Mouse (Mus musculus) 3134 (cell line): Measurements from ENCODE around the gene Lep.

Experiments
- DNase-seq: peaks from one replicate; pipeline ENCODE4 v3.0.0-alpha.2; 2011; ENCODE audit warnings: low spot score; ENCODE audit not compliant: insufficient read length; ENCODE audit errors: extremely low read depth

Gene Lep

DNA sequence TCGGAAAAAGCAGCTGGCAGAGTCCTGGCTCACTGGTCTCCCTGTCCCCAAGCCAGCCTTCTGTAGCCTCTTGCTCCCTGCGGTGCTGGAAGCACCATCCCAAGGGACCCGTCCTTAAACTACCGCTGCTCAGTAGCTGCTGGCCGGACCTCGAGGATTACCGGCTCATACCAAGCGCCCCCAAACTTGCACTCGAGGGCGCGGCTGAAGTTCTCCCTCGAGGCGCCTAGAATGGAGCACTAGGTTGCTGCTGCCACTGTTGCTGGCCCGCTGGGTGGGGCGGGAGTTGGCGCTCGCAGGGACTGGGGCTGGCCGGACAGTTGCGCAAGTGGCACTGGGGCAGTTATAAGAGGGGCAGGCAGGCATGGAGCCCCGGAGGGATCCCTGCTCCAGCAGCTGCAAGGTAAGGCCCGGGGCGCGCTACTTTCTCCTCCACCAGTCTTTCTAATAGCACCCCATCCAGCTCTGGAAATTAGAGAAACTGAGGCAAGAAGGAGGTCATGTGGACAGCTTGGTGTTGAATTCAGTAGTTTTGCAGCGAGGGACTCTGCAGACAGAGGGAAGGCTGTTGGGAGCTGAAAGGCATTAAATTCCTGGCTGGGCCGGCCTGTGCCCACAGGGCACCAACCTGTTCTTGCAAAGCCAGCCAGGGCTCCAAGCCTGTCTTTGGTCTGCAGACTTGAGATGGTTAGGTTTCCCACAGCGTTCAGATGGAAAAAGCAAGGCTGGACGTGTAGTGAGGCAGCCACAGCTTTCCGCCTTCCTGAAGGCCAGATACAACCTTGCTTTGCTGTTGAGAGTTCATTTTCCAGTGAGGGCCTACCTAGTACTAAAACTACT lies at the start of gene Lep:
Gene Lep, plus strand, starts transcription at position 375 of the 840 bp plus-strand sequence.
- no peak for DNase-seq

DNA sequence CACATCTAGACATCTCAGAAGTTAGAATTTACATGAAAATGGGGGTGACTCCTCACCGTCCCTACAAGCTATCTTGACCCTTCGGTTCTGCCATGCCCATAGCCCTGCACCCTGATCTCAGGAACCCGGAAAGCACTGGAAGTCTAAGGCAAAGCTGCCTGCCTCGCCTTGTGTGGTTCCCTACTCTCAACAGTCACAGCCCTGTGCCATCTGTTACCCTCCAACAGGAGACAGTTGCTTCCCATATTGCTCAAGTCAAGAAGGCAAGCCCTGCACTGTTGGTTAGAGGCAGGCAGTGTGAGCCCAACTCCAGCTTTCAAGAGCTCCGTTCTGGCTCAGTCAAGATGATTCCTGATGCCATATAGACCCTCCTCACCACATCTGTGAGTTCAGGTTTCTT lies 48.4 kb upstream of the Lep start:
- no peak for DNase-seq

DNA sequence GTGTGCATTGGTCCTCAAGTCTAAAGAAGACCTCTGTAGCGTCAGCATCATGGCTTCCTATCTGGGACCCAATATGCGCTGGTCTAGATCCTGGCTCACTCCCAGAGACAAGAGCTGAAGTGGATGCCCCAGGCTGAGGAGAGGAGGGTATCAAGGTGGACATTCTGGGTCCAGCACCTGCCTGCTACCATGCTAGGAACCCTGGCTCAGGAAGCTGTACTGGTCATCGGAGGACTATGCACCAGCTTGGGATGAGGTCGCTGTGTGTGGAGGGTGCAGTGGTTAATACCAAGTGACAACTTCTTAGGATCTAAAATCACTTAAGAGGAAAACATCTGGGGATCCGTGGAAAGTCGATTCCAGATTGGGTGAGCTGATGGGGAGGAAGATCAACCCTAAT lies 46.8 kb upstream of the Lep start:
- DNase-seq = no peak

- DNase-seq = no peak
Measured at GRCm38 (mm10) chr6:29016891-29017412, 43.1 kb upstream of the Lep start.

DNA sequence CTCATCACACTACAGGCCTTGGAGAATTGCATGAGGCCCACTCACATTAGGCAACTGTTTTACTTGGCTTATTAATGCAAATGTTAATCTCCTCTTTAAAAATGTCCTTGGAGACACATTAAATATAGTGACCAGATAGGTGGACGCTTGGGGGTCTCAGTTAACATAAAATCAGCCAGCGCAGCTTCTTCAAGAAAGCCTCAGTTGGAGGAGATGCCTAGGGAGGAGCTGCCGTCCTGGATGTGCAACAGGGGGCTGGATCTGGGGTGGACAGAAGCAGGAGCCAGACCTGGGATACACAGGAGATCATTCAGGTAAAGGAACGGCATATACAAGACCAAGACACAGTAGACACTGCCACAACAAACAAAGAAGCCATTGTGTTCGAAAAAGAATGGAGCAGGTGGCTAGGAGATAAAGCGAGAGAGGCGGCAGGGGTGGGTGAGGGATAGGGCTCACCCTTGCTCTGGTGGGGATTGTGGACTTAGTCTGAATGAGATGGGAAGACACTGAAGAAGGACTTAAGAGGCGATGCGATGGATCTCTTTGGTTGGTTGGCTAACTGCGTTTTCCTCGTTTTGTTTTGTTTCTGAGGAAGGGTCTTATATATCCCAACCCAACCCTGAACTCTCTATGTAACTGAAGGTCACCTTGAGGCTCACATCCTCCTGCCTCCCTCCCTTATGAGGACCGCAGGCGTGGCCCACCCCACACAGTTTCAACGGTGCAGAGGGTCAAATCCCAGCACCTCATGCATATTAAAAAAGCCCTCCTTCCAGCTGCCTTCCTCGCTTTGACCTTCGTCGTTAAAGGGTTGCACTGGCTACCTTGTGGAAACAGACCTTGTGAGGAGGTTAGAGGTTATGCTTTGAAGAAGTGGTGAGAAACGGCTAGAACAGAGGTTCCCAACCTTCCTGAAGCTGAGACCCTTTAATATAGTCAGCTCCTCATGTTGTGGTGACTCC lies 40.0 kb upstream of the Lep start:
- DNase-seq = no peak

DNA sequence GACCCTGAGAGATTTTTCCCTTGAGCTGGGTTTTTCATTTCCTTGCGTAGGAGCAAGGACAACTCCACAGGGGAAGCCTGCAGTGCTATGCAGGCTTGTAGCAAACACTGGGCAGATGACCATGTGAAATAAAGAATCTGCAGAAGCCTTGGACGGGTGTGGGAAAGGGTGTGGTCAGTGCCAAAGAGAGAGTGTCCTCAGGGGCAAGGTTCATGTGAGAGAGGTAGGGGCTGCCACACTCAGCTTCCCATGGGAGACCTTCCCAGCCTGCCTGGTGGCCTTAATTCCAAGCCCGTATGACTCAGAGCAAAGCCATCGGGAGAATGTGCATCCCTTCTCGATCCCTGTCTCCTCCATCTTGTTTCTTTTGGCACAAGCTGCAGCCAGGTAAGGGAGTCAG lies 39.1 kb upstream of the Lep start:
- peak; percentile 24 for DNase-seq

- DNase-seq = no peak
Measured at GRCm38 (mm10) chr6:29021501-29021900, 38.5 kb upstream of the Lep start.

DNA sequence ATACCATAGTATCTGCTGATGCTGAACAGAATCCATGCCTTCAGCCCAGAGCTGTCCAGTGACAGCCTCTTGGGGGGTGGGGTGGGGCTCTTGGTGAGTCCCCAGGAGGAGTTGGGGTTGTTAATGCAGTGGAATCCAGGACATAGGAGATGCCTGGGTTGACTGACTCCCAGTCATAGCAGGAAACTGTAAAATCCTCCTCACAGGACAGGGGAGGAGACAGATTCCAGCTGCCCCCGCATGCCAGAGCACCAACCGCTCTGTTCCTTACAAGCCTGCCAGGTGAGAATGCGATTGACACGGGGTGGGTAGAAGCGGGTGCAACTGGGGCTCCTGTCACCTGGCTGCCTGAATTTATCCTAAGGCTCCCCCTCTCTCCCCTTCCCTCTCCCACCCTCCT lies 37.9 kb upstream of the Lep start:
- no peak for DNase-seq

DNA sequence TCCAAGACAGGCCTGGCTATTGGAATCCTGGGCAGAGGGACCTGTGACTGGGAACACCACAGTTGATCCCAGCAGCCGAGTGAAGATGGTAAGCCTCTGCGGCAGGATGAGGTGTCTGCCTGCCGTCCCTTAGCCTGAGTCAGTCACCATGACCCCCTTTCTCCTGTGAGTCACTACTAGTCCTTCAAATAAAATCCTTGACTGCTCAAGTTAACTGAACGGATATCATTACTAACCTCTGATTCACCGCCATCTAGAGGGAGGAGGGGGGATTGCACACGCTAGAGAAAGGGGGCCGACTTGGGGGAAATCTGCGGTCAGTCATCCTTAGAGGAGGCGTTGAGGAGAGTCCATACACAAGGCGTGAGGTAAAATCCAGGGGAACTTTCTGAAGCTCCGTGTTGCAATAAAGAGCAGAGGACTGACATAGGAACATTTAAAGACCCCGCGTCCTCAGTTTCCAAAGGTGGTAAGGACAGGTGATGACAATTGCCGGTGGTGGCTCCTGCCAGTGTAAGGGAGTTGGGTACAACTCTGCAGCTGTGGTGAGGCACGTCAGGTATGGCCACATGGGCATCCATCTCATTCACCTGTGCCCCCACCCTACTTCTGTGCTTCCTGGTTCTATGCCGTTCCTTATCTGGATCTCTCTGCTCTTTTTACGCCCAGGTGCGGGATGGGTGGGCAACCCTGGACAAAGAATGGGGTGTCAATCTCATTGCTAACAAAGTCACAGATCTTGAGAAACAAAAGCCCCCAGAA lies 36.6 kb upstream of the Lep start:
- peak; percentile 73 for DNase-seq

DNA sequence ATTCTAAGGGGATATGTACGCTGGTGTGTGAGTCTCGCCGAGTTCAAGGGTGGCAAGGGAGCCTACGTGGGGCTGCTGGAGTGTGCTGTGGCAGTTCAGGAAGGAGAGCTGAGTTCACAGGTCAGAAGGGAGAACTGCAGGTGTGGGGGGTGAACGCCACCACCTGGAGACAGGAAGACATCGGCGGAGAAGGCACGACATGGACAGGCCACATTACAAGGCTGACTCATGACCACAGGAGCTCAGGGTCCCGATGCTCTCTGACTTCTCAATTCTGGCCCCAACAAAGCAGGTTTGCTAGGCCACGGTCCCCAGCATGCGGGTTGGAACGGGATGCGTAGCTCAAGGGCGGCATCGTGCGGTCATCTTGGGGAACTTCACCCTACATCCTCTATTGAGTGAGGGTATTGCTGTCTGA lies 36.0 kb upstream of the Lep start:
- DNase-seq = peak; percentile 82

- no peak for DNase-seq
Measured at GRCm38 (mm10) chr6:29025796-29026482, 34.1 kb upstream of the Lep start.

GRCm38 (mm10) chr6:29026766-29027165 lies 33.3 kb upstream of the Lep start:
- no peak for DNase-seq

DNA sequence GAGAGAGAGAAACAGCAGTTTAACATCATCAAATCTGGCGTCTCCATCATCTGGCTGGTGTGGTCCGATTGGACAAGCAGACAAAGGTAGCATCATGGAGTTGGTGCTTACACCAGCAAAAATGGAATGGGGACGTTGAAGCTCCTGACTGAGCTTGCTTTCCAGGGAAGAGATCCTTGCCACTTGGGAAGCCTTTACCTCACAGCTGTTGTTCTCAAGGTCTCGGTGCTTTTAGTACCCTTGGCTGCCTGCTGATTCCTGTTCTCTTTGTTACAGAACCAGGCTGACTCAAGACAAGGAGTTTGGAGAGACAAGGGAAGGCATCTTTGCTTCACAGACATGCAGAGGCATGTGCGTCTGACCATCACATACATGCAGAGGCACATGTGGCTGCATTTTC lies 31.9 kb upstream of the Lep start:
- no peak for DNase-seq

DNA sequence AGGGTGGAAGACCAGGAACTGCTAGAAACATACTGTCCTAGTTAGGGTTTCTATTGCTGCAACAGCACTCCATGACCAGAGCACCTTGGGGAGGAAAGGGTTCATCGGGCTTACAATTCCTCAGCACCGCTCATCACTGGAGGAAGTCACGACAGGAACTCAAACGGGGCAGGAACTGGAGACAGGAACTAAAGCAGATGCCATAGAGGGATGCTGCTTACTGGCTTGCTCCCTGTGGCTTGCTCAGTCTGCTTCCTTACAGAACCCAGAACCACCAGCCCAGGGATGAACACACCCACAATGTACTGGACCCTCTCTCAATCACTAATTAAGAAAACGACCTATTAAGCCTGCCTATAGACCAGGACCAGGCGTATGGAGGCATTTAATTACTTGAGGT lies 30.5 kb upstream of the Lep start:
- no peak for DNase-seq

- DNase-seq = peak; percentile 82
Measured at GRCm38 (mm10) chr6:29031216-29031615, 28.8 kb upstream of the Lep start.

- peak; percentile 79 for DNase-seq
Measured at GRCm38 (mm10) chr6:29031704-29032310, 28.2 kb upstream of the Lep start.

DNA sequence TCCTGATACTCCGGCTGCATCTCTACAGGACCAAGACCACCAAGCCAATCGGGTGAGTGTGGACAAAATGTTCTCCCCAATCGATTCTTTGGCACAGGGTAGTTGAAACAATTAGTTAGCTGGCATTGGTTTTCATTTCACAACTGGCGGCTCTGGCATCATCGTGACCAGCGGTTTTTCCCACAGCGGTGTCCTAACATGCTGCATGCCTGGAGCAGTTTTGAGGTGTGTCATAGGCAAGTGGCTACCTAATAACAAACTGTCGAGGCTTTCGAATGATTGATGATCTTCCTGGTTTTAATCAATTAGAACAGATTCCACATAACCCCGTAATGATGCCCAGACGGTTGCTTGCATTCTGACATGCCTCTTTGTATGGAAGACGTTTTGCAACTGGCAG lies 27.6 kb upstream of the Lep start:
- peak; percentile 69 for DNase-seq

DNA sequence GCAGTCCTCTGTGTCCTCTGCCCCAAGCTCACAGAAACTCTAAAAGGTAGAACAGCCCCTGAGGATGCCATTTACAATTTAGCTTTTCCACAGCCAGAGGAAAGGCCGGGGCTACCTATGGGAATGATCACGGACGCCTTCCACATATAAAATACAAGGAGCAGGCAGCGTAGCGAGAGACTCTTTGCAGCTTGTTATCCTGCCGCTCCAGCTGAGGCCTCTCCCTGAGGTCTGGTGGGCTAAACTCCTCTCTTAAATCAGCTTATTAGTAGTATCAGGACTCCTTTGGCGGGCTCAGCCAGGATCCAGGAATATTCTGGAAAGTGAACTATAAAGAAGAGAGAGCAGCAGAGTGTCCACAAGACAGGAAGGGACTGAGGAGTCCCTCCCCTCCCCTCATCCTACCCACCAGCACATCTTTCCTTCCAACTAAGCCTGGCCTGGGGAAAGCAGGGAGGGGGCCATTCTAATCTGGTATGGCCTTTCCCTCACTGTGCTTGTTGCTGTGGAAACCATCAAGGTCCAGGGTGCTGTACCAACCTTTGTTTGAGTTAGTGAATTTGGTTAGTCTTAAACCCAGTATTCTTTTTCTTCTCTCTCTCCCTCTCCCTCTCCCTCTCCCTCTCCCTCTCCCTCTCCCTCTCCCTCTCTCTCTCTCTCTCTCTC lies 25.9 kb upstream of the Lep start:
- DNase-seq = no peak

- peak; percentile 65 for DNase-seq
Measured at GRCm38 (mm10) chr6:29036698-29037097, 23.3 kb upstream of the Lep start.
